Mouse (Mus musculus) thymus, adult 2 months (tissue): ENCODE results near the gene S100a2. TPM values are rescaled to one million over a fixed set of nuclear protein-coding genes. Genes with fewer than 3 reads are reported as not detected.

Experiments used
- DNase-seq: peaks from one replicate; pipeline ENCODE4 v3.0.0; 2021
- H3K27ac ChIP-seq: fragments of 200-500 bp; 2 replicates; pipeline ENCODE4 v1.5.1; 2012; ENCODE audit warnings: low read length, control low read depth; ENCODE audit not compliant: control insufficient read depth, insufficient read depth
- H3K27me3 ChIP-seq: fragments of 200-500 bp; 2 replicates; pipeline ENCODE4 v1.6.1; 2012; ENCODE audit warnings: mild to moderate bottlenecking, low read length, moderate library complexity, mixed read lengths; ENCODE audit not compliant: control insufficient read depth, insufficient read depth
- H3K36me3 ChIP-seq: fragments of 200-500 bp; 2 replicates; pipeline ENCODE4 v1.6.1; 2012; ENCODE audit warnings: mild to moderate bottlenecking, low read length, moderate library complexity; ENCODE audit not compliant: control insufficient read depth, insufficient read depth
- H3K4me1 ChIP-seq: fragments of 200-500 bp; replicated peaks from 2 replicates; pipeline ENCODE4 v1.6.1; 2012; ENCODE audit warnings: low read length; ENCODE audit not compliant: control insufficient read depth, insufficient read depth
- H3K4me3 ChIP-seq: fragments of 200-500 bp; 2 replicates; pipeline ENCODE4 v1.5.1; 2012; ENCODE audit warnings: mild to moderate bottlenecking, low read length, control low read depth, moderate library complexity; ENCODE audit not compliant: control insufficient read depth, insufficient read depth
- CTCF ChIP-seq: fragments of 200-500 bp; IDR thresholded peaks from 2 replicates; pipeline ENCODE4 v1.5.1; 2012; ENCODE audit warnings: mild to moderate bottlenecking, control low read depth, low read length, moderate library complexity, borderline replicate concordance; ENCODE audit not compliant: control insufficient read depth, poor library complexity, insufficient read depth; ENCODE audit errors: extremely low read depth
- POLR2A ChIP-seq: fragments of 200-500 bp; IDR thresholded peaks from 2 replicates; pipeline ENCODE4 v1.6.1; 2012; ENCODE audit warnings: mild to moderate bottlenecking, low read length, control low read depth, moderate library complexity; ENCODE audit not compliant: control insufficient read depth, poor library complexity, insufficient read depth; ENCODE audit errors: extremely low read depth
- WGBS: fragments of 180-500 bp; shearing (Covaris S2); methylation state at CpG from one replicate; pipeline ENCODE4 v1.1.7; 2018; 5-methylcytosine and 5-hydroxymethylcytosine counted together
- polyA plus RNA-seq: library from polyadenylated mRNA; depleted of rRNA; stranded (reverse); fragments of >200 nt; gene quantifications from 2 replicates; pipeline ENCODE4 v1.2.3, GENCODE M21; 2012

S100a2 gene
- polyA plus RNA-seq, 1 experiment, result not detected

- 90% methylated on average over 6 of the region's 6 CpGs for WGBS
- Histone ChIP-seq H3K4me3 (no peak within 1 kb of the TSS), H3K4me1 (no peaks in the 10 kb centered on the region), H3K27me3 (no peaks in the 10 kb centered on the region), H3K27ac (no peak within 1 kb of the TSS), H3K36me3 (no peaks in the 10 kb centered on the region)
- TF ChIP-seq POLR2A (no peak), CTCF (no peak)
- no peak for DNase-seq
Observed at GRCm38 (mm10) chr3:90560008-90560628, 29.9 kb upstream of the S100a2 start, which contains the start of gene S100a3. Gene S100a3, plus strand, starts transcription at chr3:90560578.

GRCm38 (mm10) chr3:90574691-90575090, 15.4 kb upstream of the S100a2 start:
- Histone ChIP-seq H3K4me1 (no peaks in the 10 kb centered on the region), H3K27ac (no peak overlapping the region), H3K4me3 (no peak overlapping the region), H3K36me3 (no peaks in the 10 kb centered on the region), H3K27me3 (no peaks in the 10 kb centered on the region)
- TF ChIP-seq POLR2A, result no peak
- TF ChIP-seq CTCF, result no peak
- WGBS, result 89% methylated on average over 5 of the region's 5 CpGs
- no peak for DNase-seq

DNA sequence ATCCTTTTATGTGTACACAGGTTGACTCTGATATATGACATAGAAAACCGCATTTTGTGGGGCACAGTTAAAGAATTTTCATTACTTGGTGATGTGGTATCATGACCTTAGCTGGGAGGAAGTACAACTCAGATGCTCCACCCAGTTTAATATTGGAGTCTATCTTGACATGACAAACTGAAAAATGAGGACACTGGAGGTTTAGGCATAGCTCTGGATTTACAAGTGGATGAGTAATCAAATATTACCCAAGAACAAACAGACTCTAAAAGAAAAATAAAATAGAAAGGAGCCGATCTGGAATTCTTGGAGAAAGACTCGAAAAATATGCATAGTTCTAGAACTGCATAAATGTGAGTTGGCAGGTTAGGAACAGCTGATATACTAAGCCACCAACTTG, 14.7 kb upstream of the S100a2 start:
- H3K27me3 ChIP-seq, result no peaks in the 10 kb centered on the region
- no peak for TF ChIP-seq POLR2A
- no peak for TF ChIP-seq CTCF
- no peak for DNase-seq
- H3K4me1 ChIP-seq, result no peaks in the 10 kb centered on the region
- no peaks in the 10 kb centered on the region for H3K36me3 ChIP-seq
- H3K27ac ChIP-seq, result no peak overlapping the region
- WGBS, result 82% methylated on average over 3 of the region's 3 CpGs
- H3K4me3 ChIP-seq, result no peak overlapping the region

- Histone ChIP-seq H3K27me3 (no peaks in the 10 kb centered on the region), H3K27ac (no peak overlapping the region), H3K4me1 (no peaks in the 10 kb centered on the region), H3K36me3 (no peaks in the 10 kb centered on the region), H3K4me3 (no peak overlapping the region)
- no peak for DNase-seq
- TF ChIP-seq POLR2A, result no peak
- 88% methylated on average over 10 of the region's 10 CpGs for WGBS
Observed at GRCm38 (mm10) chr3:90576351-90577001, 13.6 kb upstream of the S100a2 start.

DNA sequence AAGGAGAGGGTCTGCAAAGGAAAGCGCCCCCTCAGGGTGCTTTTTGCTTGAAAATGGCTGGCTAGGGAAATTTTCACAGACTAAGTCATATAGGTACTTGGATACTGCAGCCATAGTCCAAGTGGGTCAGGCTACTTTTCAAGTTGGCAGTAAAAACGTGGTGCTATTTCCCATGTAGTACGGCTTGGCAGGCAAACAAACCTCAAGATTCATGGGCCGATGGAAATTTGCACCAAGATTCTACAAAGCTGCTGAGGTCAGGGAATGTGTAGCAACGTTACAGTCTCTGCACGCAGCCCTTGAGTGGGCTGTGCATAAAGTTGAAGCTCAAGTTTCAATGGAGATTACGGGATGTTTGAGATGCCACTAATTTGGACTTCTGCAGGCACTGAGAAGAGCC, 10.6 kb upstream of the S100a2 start:
- Histone ChIP-seq H3K27me3 (no peaks in the 10 kb centered on the region), H3K36me3 (no peaks in the 10 kb centered on the region), H3K27ac (no peak overlapping the region), H3K4me3 (no peak overlapping the region), H3K4me1 (no peaks in the 10 kb centered on the region)
- 93% methylated on average over 7 of the region's 7 CpGs for WGBS
- TF ChIP-seq POLR2A (no peak), CTCF (no peak)
- no peak for DNase-seq

- no peak for DNase-seq
- TF ChIP-seq POLR2A, result no peak
- no peak for TF ChIP-seq CTCF
- H3K4me1 ChIP-seq, result peaks cover 5% of the 10 kb centered on the region
- H3K27me3 ChIP-seq, result no peaks in the 10 kb centered on the region
- no peak overlapping the region for H3K4me3 ChIP-seq
- no peak overlapping the region for H3K27ac ChIP-seq
- H3K36me3 ChIP-seq, result no peaks in the 10 kb centered on the region
- 98% methylated on average over 5 of the region's 5 CpGs for WGBS
Observed at GRCm38 (mm10) chr3:90581141-90581540, 8.9 kb upstream of the S100a2 start.
